Mouse (Mus musculus): ENCODE measurements around the gene Gm44503.

Gm44503 gene

GRCm38 (mm10) chr9:72958521-72959450 lies at the start of gene Gm44503, which contains the start of gene Dyx1c1:
Gene Gm44503 (plus strand): TSS chr9:72958852.
Gene Dyx1c1 (plus strand): TSS chr9:72958785.
- in situ Hi-C loops (cut with MseI, MboI), result no loop called here

GRCm38 (mm10) chr9:72911381-72911780 lies 47.3 kb upstream of the Gm44503 start:
- in situ Hi-C loops (cut with MseI, MboI), result no loop called here

- in situ Hi-C loops (cut with MseI, MboI), result no loop called here
Measured at GRCm38 (mm10) chr9:72913551-72913950, 45.1 kb upstream of the Gm44503 start.

GRCm38 (mm10) chr9:72915728-72916127 lies 42.9 kb upstream of the Gm44503 start:
- in situ Hi-C loops (cut with MseI, MboI), result no loop called here

GRCm38 (mm10) chr9:72923068-72923467 lies 35.6 kb upstream of the Gm44503 start:
- in situ Hi-C loops (cut with MseI, MboI), result no loop called here

- in situ Hi-C loops (cut with MseI, MboI), result no loop called here
Measured at GRCm38 (mm10) chr9:72925021-72925934, 33.4 kb upstream of the Gm44503 start, which contains the start of gene Pygo1. Gene Pygo1 (plus strand): TSS chr9:72925645.

- in situ Hi-C loops (cut with MseI, MboI), result no loop called here
Measured at GRCm38 (mm10) chr9:72925935-72926258, 32.8 kb upstream of the Gm44503 start.

GRCm38 (mm10) chr9:72931166-72931790 lies 27.4 kb upstream of the Gm44503 start:
- in situ Hi-C loops (cut with MseI, MboI), result no loop called here

GRCm38 (mm10) chr9:72935309-72935708 lies 23.3 kb upstream of the Gm44503 start:
- in situ Hi-C loops (cut with MseI, MboI), result no loop called here

- in situ Hi-C loops (cut with MseI, MboI), result no loop called here
Measured at GRCm38 (mm10) chr9:72936301-72936700, 22.4 kb upstream of the Gm44503 start.

GRCm38 (mm10) chr9:72943424-72943823 lies 15.2 kb upstream of the Gm44503 start:
- in situ Hi-C loops (cut with MseI, MboI), result no loop called here

GRCm38 (mm10) chr9:72944286-72944685 lies 14.4 kb upstream of the Gm44503 start:
- in situ Hi-C loops (cut with MseI, MboI), result no loop called here

GRCm38 (mm10) chr9:72947010-72947409 lies 11.6 kb upstream of the Gm44503 start:
- in situ Hi-C loops (cut with MseI, MboI), result no loop called here

GRCm38 (mm10) chr9:72949572-72949971 lies 9.1 kb upstream of the Gm44503 start:
- in situ Hi-C loops (cut with MseI, MboI), result no loop called here

GRCm38 (mm10) chr9:72954746-72955145 lies 3.9 kb upstream of the Gm44503 start:
- in situ Hi-C loops (cut with MseI, MboI), result no loop called here

- in situ Hi-C loops (cut with MseI, MboI), result no loop called here
Measured at GRCm38 (mm10) chr9:72955546-72955945, 3.1 kb upstream of the Gm44503 start.

- in situ Hi-C loops (cut with MseI, MboI), result loop anchor here in 1 of 2 experiments (10.0 kb wide), 1 partner anchor 133 kb away; no protein-coding TSS in a partner anchor
Measured at GRCm38 (mm10) chr9:72961346-72961745, 2.7 kb downstream of the Gm44503 start.

GRCm38 (mm10) chr9:72961959-72962358 lies 3.3 kb downstream of the Gm44503 start:
- in situ Hi-C loops (cut with MseI, MboI), result loop anchor here in 1 of 2 experiments (10.0 kb wide), 1 partner anchor 133 kb away; no protein-coding TSS in a partner anchor

- in situ Hi-C loops (cut with MseI, MboI), result loop anchor here in 1 of 2 experiments (10.0 kb wide), 1 partner anchor 126 kb away; no protein-coding TSS in a partner anchor
Measured at GRCm38 (mm10) chr9:72968349-72969061, 9.9 kb downstream of the Gm44503 start.

- in situ Hi-C loops (cut with MseI, MboI), result loop anchor here in 1 of 2 experiments (10.0 kb wide), 1 partner anchor 125 kb away; no protein-coding TSS in a partner anchor
Measured at GRCm38 (mm10) chr9:72969874-72970273, 11.2 kb downstream of the Gm44503 start.

GRCm38 (mm10) chr9:72972435-72972834 lies 13.8 kb downstream of the Gm44503 start:
- in situ Hi-C loops (cut with MseI, MboI), result no loop called here

Data from mouse trophoblast stem cell (cell line).